Mouse (Mus musculus) brain, embryonic 18.5 days (tissue): Measurements from ENCODE around the gene Syne3.
A peak's percentile ranks its signal among the peaks of the same experiment; 100 is the strongest.

ENCODE experiments used
- DNase-seq: peaks from one replicate; pipeline ENCODE4 v3.0.0-alpha.2; 2012; ENCODE audit warnings: low read depth, low spot score

The Syne3 gene

GRCm38 (mm10) chr12:105009370-105010212 lies at the start of gene Syne3:
Syne3 (minus strand) TSS chr12:105009809.
- DNase-seq, result no peak

- DNase-seq, result no peak
Measured at GRCm38 (mm10) chr12:105055308-105055707, 45.7 kb upstream of the Syne3 start.

- no peak for DNase-seq
Measured at GRCm38 (mm10) chr12:105054041-105054440, 44.4 kb upstream of the Syne3 start.

- peak; percentile 49 for DNase-seq
Measured at GRCm38 (mm10) chr12:105050898-105051297, 41.3 kb upstream of the Syne3 start.

GRCm38 (mm10) chr12:105049813-105050212 lies 40.2 kb upstream of the Syne3 start:
- no peak for DNase-seq

GRCm38 (mm10) chr12:105048301-105048863 lies 38.8 kb upstream of the Syne3 start:
- no peak for DNase-seq

GRCm38 (mm10) chr12:105044775-105045174 lies 35.2 kb upstream of the Syne3 start:
- no peak for DNase-seq

- DNase-seq, result no peak
Measured at GRCm38 (mm10) chr12:105043081-105043480, 33.5 kb upstream of the Syne3 start.

- no peak for DNase-seq
Measured at GRCm38 (mm10) chr12:105040950-105041349, 31.3 kb upstream of the Syne3 start.

GRCm38 (mm10) chr12:105039578-105040289 lies 30.1 kb upstream of the Syne3 start:
- DNase-seq, result no peak

GRCm38 (mm10) chr12:105038918-105039317 lies 29.3 kb upstream of the Syne3 start:
- DNase-seq, result no peak

- no peak for DNase-seq
Measured at GRCm38 (mm10) chr12:105038211-105038610, 28.6 kb upstream of the Syne3 start.

GRCm38 (mm10) chr12:105034130-105034769 lies 24.6 kb upstream of the Syne3 start:
- no peak for DNase-seq

GRCm38 (mm10) chr12:105032832-105033775 lies 23.5 kb upstream of the Syne3 start:
- no peak for DNase-seq

GRCm38 (mm10) chr12:105032147-105032831 lies 22.7 kb upstream of the Syne3 start, which contains the start of gene Glrx5:
Glrx5 (plus strand) TSS chr12:105032688.
- DNase-seq, result peak; percentile 100

GRCm38 (mm10) chr12:105031081-105032058 lies 21.8 kb upstream of the Syne3 start:
- no peak for DNase-seq

- DNase-seq, result no peak
Measured at GRCm38 (mm10) chr12:105029890-105030289, 20.3 kb upstream of the Syne3 start.

- DNase-seq, result no peak
Measured at GRCm38 (mm10) chr12:105027323-105027991, 17.8 kb upstream of the Syne3 start.
